Mouse (Mus musculus) mature B cell (primary cell): ENCODE results near the gene Nol10.

Experiments used
- in situ Hi-C: fragments of 300-500 bp; cut with MboI; formaldehyde crosslinking; loops from 2 replicates; pipeline ENCODE4 v1.14.3; 2019

Gene Nol10

GRCm38 (mm10) chr12:17408312-17408711, 60.1 kb downstream of the Nol10 start:
- in situ Hi-C loops = no loop called here

GRCm38 (mm10) chr12:17411242-17411641, 63.0 kb downstream of the Nol10 start:
- in situ Hi-C loops = no loop called here

GRCm38 (mm10) chr12:17411797-17412526, 63.7 kb downstream of the Nol10 start:
- in situ Hi-C loops = no loop called here

- in situ Hi-C loops = no loop called here
Measured at GRCm38 (mm10) chr12:17414734-17415133, 66.5 kb downstream of the Nol10 start.

DNA sequence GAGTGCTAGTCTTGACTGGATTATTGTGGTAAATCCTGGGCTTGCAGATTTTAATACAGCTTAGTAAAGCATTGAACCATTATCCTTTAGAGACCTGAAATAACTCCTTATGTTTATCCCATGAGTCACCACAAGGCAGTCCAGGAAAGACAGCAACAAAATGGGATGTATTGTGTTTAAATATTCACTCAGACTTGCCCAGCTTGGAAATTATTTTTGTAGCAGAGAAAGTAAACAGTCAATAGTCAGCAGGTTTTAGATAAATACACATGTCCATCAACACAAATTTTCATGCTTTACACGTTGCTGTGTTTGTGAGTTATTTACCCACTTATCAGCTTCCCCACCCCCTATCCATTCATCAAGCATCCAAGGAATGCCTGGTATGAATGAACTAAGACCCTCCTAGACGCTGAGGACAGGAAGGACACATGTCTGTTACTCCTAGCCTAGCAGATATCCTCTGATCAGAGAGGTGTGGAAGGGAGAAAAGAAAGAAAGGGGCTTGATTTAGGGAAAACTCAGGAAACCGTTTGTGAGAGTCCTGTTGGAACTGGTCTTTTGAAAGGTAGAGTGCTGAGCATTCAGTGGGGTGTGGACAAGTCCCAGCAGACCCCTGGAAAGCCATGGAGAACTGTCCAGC, 72.0 kb downstream of the Nol10 start:
- in situ Hi-C loops = no loop called here

GRCm38 (mm10) chr12:17425254-17426169, 77.3 kb downstream of the Nol10 start:
- in situ Hi-C loops = no loop called here

DNA sequence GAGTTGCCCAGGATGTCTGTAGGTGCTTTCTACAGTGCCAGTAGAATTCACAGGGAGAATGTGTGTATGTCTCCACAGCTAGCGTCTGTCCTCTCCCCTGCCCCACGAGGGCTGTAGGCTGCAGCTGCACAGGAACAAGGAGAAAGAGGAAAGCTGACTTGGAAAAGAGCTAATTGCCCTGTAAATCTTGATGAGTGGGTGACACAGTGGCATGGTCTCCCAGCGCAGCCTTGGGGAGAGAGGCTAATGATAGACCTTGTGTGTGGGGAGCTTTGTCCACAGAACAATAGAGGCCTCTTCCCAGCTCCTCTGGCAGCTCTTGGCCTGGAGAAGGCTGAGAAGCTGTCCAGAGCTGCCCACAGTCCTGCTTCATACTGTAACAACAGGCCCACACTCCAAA, 78.5 kb downstream of the Nol10 start:
- in situ Hi-C loops = no loop called here

DNA sequence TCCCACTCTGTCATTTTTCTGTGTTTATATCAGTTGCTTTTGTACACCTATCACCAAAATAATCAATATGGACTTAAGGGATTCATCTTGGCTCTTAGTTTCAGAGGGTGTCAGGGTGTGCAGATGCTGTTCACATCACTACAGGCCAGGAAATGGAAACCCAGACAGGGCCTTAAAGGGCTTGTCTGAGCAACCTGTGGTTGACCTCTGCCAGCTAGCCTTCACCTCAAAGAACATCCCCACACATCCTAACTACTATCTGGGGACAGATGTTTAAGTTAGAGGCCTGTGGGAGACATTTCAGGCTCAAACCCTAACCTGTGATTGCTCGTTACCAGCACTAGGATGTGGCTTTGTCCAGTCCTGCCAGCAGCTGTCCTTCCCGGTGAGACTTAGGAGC, 82.3 kb downstream of the Nol10 start:
- in situ Hi-C loops = no loop called here

- in situ Hi-C loops = no loop called here
Measured at GRCm38 (mm10) chr12:17431166-17431565, 82.9 kb downstream of the Nol10 start.

DNA sequence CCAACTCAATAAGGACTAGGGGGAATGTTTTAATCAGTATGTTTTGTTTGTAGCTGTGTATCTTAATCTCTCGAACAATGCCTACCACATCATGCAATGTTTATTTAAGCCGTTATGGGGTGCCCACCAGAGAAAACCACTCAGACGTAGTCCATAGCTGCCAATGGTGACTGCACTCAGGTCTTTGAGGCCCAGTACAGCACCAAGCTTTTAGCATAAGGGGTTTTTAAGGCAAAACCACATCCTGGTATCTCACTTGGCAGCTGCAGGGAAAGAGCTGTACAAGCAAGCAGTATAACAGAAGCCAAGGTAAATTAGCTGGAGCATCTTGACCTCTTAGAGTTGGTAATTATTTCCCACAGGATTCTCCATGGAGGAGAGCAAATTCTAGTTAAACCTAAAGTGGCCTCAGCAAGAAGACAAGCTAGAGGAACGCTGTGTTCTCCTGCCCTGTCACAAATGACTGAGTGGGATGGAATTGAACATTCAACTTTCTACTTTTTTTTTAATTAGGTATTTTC, 83.6 kb downstream of the Nol10 start:
- in situ Hi-C loops = no loop called here

DNA sequence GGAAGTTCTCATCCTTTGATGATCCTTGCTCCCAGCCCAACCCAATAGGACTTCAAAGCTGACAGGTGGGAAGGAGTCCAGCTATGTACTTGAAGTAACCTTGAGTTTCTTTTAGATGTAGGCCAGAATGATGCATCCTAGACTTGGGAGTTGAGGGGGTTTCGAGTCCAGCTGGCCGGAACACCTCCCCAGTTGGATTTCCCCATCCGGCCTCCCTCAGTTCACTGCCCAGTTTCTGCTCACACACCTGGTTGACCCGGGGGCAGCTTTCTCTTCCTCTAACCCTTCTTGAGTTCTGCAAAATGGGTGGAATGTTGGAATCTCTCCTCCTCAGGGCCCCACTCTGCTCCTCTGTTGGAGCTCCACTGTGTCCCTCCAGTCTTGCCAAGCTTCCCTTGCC, 85.5 kb downstream of the Nol10 start:
- in situ Hi-C loops = no loop called here

- in situ Hi-C loops = no loop called here
Measured at GRCm38 (mm10) chr12:17436471-17436870, 88.2 kb downstream of the Nol10 start.

DNA sequence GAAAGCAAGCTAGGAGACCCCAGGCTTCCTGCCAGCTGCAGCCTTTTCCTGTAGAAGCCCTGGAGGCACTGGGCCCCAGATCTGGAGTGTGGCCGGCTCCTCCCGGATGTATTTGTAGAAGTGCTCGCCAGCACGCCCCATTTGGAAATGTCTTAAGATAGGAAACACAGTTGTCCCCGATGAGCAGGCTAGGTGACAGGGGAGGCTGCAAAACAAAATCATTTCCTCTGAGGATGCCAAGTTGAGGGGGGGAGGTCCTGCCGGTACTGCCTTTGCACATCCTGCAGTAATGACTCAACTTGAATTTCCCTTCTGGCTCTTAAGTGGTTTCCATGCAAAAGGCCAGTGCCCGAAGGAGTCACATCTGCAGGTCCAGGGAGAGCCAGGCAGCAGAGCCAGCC, 92.0 kb downstream of the Nol10 start:
- in situ Hi-C loops = no loop called here

DNA sequence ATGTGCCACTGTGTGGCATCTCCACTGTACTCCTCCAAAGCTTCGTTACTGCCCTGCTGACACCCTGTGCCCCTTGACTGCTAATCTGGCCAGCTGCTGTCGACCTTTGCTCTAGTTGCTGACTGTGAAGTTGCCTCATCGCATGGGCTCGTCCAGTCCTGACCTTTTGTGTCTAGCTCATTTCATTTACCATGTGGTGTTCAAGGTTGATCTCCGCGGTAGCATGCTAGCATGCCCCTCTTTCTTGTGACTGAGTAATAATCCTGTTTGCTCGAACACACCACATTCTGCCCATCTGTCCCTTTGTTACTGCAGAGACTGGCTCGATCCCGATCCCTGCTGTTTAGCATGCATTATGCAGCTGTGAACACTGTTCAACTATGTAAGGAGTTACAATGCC, 93.2 kb downstream of the Nol10 start:
- in situ Hi-C loops = no loop called here

- in situ Hi-C loops = no loop called here
Measured at GRCm38 (mm10) chr12:17444406-17444805, 96.1 kb downstream of the Nol10 start.

DNA sequence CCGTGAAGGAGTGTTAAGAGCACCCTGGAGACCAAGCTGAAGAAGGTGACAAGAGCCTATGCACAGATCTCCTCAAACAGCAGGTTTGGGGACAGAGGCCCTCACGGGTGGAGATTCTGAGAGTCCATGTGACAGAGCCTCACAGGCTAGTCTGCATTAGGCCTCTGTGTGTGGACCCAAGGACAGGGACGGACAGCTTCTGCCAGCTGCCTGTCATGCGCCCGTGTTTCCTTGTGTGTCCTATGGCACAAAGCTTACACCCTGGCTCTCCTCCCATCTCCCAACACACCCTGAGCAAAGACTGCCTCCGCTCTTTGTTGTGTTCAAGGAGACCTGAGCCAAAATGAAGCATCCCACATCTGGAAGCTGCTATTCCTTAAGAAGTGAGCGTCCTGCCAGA, 97.0 kb downstream of the Nol10 start:
- in situ Hi-C loops = no loop called here

- in situ Hi-C loops = no loop called here
Measured at GRCm38 (mm10) chr12:17448781-17449180, 100.5 kb downstream of the Nol10 start.

DNA sequence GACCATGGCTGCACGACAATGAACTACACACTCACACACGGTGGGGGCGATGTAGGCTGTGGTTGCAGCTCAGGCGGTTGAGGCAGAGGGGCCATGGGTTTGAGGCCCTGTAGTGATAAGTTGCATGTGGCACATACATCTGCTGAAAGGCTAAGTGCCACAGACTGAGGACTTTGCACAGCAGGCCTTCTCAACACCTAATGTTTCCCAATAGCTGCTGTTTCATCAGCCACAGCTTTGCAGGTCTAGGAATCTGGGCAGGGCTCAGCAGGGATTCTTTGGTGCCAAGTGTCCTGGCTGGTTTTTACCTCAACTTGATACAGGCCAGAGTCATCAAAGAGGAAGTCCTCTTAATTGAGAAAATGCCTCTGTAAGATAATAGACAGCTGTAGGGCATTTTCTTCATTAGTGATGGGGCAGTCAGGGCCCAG, 101.4 kb downstream of the Nol10 start:
- in situ Hi-C loops = no loop called here

DNA sequence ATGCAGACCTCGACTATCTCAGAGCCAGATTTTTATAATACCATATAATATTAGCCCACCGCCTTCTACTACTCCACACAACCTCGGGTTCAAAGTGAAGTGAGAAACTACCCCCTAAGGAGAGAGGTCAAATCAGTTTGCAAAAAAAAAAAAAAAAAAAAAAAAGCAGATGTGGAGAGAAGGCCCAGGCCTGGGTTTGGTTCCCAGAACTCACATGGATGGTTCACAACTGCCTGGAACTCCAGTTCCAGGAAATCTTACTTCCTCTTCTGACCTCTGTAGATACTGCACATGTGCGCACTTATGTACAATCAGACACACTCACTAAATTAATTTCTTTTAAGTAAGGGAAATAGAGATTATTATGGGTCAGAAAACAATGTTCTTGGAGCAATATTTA, 102.2 kb downstream of the Nol10 start:
- in situ Hi-C loops = no loop called here

DNA sequence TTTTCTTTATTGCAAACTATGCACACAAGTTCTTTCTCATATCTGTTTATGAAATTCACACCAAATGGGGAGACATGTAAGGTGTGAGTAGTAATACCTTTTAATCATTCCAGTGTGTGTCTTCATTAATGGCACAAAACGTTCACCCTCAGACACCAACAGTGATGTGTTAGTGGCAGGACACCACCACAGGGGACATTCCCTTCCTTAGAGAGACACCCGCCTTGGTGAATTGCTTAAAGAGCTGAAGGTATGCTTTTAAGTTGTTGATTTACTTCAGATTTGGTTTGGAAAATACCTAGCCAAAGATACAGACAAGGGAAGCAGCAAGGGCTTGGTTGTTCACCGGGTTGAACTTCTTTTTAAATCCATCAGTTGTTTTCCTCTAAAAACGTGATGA, 102.7 kb downstream of the Nol10 start:
- in situ Hi-C loops = no loop called here

GRCm38 (mm10) chr12:17452273-17452672, 104.0 kb downstream of the Nol10 start:
- in situ Hi-C loops = no loop called here

- in situ Hi-C loops = no loop called here
Measured at GRCm38 (mm10) chr12:17453918-17454317, 105.7 kb downstream of the Nol10 start.
